Mouse (Mus musculus) intestine, embryonic 15.5 days (tissue): Measurements from ENCODE around the gene Ipp. TPM values are rescaled to one million over a fixed set of nuclear protein-coding genes. Genes with fewer than 3 reads are reported as not detected.

ENCODE experiments used
- ATAC-seq: fragments of 200-750 bp; cut with Nextera tagmentation; 2 replicates; pipeline ENCODE4 v1.8.0; 2017; ENCODE audit warnings: moderate TSS enrichment, moderate library complexity
- H3K27ac ChIP-seq: fragments of 300-500 bp; sonication (generic); 2 replicates; pipeline ENCODE4 v1.5.1; 2015; ENCODE audit warnings: mild to moderate bottlenecking, inconsistent platforms
- H3K27me3 ChIP-seq: fragments of 300-500 bp; sonication (generic); replicated peaks from 2 replicates; pipeline ENCODE4 v1.6.1; 2015; ENCODE audit warnings: inconsistent platforms
- H3K36me3 ChIP-seq: fragments of 300-500 bp; sonication (generic); 2 replicates; pipeline ENCODE4 v1.6.1; 2015; ENCODE audit warnings: inconsistent platforms
- H3K4me1 ChIP-seq: fragments of 300-500 bp; sonication (generic); replicated peaks from 2 replicates; pipeline ENCODE4 v1.6.1; 2015; ENCODE audit warnings: inconsistent platforms
- H3K4me2 ChIP-seq: fragments of 300-500 bp; sonication (generic); replicated peaks from 2 replicates; pipeline ENCODE4 v1.6.1; 2015; ENCODE audit warnings: mild to moderate bottlenecking, inconsistent platforms
- H3K4me3 ChIP-seq: fragments of 300-500 bp; sonication (generic); replicated peaks from 2 replicates; pipeline ENCODE4 v1.5.1; 2015; ENCODE audit warnings: inconsistent platforms
- H3K9ac ChIP-seq: fragments of 300-500 bp; sonication (generic); 2 replicates; pipeline ENCODE4 v1.6.1; 2015; ENCODE audit warnings: inconsistent platforms
- H3K9me3 ChIP-seq: fragments of 300-500 bp; sonication (generic); 2 replicates; pipeline ENCODE4 v1.6.1; 2016; ENCODE audit warnings: inconsistent platforms
- WGBS: fragments of 180-500 bp; shearing (Covaris S2); methylation state at CpG from one replicate; pipeline ENCODE4 v1.1.7; 2015; 5-methylcytosine and 5-hydroxymethylcytosine counted together
- polyA plus RNA-seq: library from polyadenylated mRNA; unstranded; fragments of >200 nt; fragmentation: Nextera tagmentation; extraction: Ambion mirVana; gene quantifications from 2 replicates; pipeline ENCODE4 v1.2.1, GENCODE M21; 2015

Ipp gene
- polyA plus RNA-seq = 15.7 and 16.5 TPM in 2 replicates

DNA sequence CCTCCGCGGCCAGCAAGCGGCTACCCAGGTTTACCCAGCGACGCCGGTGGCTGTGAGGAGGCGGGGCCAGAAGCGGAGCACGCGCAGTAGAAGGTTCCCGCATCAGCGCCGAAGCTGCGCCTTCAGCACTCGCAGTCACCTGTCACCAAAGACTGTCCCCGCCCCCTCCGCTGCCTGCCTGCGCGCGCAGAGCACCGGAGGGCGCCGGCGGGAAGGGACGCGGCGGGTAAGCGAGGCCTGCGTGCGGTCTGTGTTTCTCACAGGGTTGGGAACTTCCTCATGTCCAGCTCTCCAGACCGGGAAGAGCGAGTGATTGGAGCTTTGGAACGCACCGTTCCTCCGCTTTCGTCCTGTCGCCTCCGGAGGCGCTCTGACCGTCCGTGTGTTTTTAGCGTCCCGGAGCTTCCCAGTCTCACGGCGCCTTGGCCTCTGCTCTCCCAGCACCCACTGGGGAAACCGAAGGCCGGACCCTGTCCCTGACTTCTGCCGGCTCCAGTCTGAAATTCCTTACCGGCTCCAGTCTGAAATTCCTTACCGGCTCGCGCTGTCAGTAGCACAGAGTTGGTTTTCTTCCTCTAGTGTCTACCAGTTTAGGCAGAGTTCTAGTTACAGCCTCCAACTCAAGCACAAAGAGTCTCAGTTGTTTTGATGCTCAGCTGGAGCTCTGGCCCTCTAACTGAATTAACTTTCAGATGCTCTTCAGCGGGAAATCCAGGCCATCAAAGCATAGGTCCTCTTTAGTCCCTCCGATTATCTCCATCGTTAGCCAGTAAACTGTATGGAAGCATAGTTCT lies at the start of gene Ipp:
Ipp (plus strand) TSS at position 125 of the 794 bp plus-strand sequence.
- H3K36me3 ChIP-seq = no peaks in the 10 kb centered on the region
- WGBS = under 1% methylated on average over 55 of the region's 55 CpGs
- no peaks in the 10 kb centered on the region for H3K4me1 ChIP-seq
- H3K27me3 ChIP-seq = no peaks in the 10 kb centered on the region
- peak within 1 kb of the TSS; percentile 92 for H3K27ac ChIP-seq
- peak within 1 kb of the TSS; percentile 51 for H3K4me3 ChIP-seq
- H3K9ac ChIP-seq = peak within 1 kb of the TSS; percentile 59
- no peaks in the 10 kb centered on the region for H3K9me3 ChIP-seq
- peak; percentile 99 for ATAC-seq
- peak within 1 kb of the TSS; percentile 67 for H3K4me2 ChIP-seq

DNA sequence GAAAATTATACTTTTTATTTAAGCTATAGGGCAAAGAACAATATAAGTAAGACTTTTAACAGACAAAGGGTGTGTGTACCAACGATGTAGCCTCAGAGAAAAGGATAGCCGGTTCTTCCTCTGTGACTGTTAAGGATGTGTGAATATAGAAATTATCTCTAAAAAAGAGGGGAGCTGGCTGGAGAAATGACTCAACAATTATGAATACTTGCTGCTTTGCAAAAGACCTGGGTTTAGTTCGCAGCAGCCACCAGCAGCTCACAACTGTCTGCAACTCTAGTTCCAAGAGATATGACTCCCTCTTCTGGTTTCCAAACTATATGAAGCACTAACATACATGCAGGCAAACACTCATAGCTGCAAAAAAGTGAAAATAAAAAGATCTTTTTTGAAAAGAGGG lies 45.4 kb upstream of the Ipp start:
- peaks cover 11% of the 10 kb centered on the region; the same call in 1 of the 2 replicates for H3K4me1 ChIP-seq
- H3K27ac ChIP-seq = no peak overlapping the region
- H3K4me3 ChIP-seq = no peak overlapping the region
- ATAC-seq = no peak
- no peaks in the 10 kb centered on the region for H3K27me3 ChIP-seq
- H3K36me3 ChIP-seq = no peaks in the 10 kb centered on the region
- WGBS = 90% methylated on average over 3 of the region's 3 CpGs
- no peak overlapping the region for H3K9ac ChIP-seq
- H3K4me2 ChIP-seq = no peak overlapping the region
- no peaks in the 10 kb centered on the region for H3K9me3 ChIP-seq

- Histone ChIP-seq H3K4me2 (peak overlapping the region; percentile 70), H3K27ac (peak overlapping the region; percentile 95), H3K36me3 (no peaks in the 10 kb centered on the region), H3K4me3 (peak overlapping the region; percentile 95), H3K9ac (peak overlapping the region; percentile 93), H3K4me1 (peaks cover 11% of the 10 kb centered on the region; the same call in 1 of the 2 replicates), H3K27me3 (no peaks in the 10 kb centered on the region), H3K9me3 (0 out of 2 replicates have a peak, but pooled peaks cover 2% of the 10 kb centered on the region)
- under 1% methylated on average over 74 of the region's 74 CpGs for whole genome bisulfite sequencing
- peak; percentile 76 for ATAC-seq
Measured at GRCm38 (mm10) chr4:116463231-116464125, 43.9 kb upstream of the Ipp start.

GRCm38 (mm10) chr4:116464126-116464981 lies 43.0 kb upstream of the Ipp start, which contains the start of gene Mast2:
Gene Mast2 (minus strand): TSS chr4:116464183.
- Histone ChIP-seq H3K9me3 (0 out of 2 replicates have a peak, but pooled peaks cover 2% of the 10 kb centered on the region), H3K4me2 (peak within 1 kb of the TSS; percentile 70), H3K9ac (peak within 1 kb of the TSS; percentile 93), H3K4me3 (peak within 1 kb of the TSS; percentile 95), H3K27ac (peak within 1 kb of the TSS; percentile 95), H3K27me3 (no peaks in the 10 kb centered on the region), H3K4me1 (peaks cover 11% of the 10 kb centered on the region; the same call in 1 of the 2 replicates), H3K36me3 (no peaks in the 10 kb centered on the region)
- ATAC-seq = peak; percentile 95
- under 1% methylated on average over 58 of the region's 68 CpGs for WGBS

GRCm38 (mm10) chr4:116481322-116481721 lies 26.0 kb upstream of the Ipp start:
- 55% methylated on average over 2 of the region's 2 CpGs for WGBS
- Histone ChIP-seq H3K4me1 (no peaks in the 10 kb centered on the region), H3K4me2 (no peak overlapping the region), H3K9ac (no peak overlapping the region), H3K27me3 (no peaks in the 10 kb centered on the region), H3K9me3 (no peaks in the 10 kb centered on the region), H3K4me3 (no peak overlapping the region), H3K27ac (no peak overlapping the region), H3K36me3 (no peaks in the 10 kb centered on the region)
- no peak for ATAC-seq

GRCm38 (mm10) chr4:116483476-116483875 lies 23.9 kb upstream of the Ipp start:
- Histone ChIP-seq H3K4me2 (no peak overlapping the region), H3K9me3 (no peaks in the 10 kb centered on the region), H3K36me3 (no peaks in the 10 kb centered on the region), H3K27ac (no peak overlapping the region), H3K4me3 (no peak overlapping the region), H3K9ac (no peak overlapping the region), H3K27me3 (no peaks in the 10 kb centered on the region), H3K4me1 (no peaks in the 10 kb centered on the region)
- WGBS = 14% methylated on average over 2 of the region's 2 CpGs
- peak; percentile 83 for ATAC-seq

- Histone ChIP-seq H3K27me3 (no peaks in the 10 kb centered on the region), H3K27ac (0 out of 2 replicates have a peak overlapping the region, but pooled peaks have one; percentile 54), H3K4me2 (no peak overlapping the region), H3K9me3 (no peaks in the 10 kb centered on the region), H3K9ac (no peak overlapping the region), H3K4me1 (peaks cover 16% of the 10 kb centered on the region), H3K4me3 (no peak overlapping the region), H3K36me3 (no peaks in the 10 kb centered on the region)
- WGBS = 30% methylated on average over 2 of the region's 2 CpGs
- peak; percentile 76 for ATAC-seq
Measured at GRCm38 (mm10) chr4:116491119-116491536, 16.2 kb upstream of the Ipp start.

GRCm38 (mm10) chr4:116491886-116492285 lies 15.5 kb upstream of the Ipp start:
- Histone ChIP-seq H3K9me3 (no peaks in the 10 kb centered on the region), H3K27ac (peak overlapping the region; percentile 54), H3K4me3 (no peak overlapping the region), H3K4me2 (no peak overlapping the region), H3K27me3 (no peaks in the 10 kb centered on the region), H3K36me3 (no peaks in the 10 kb centered on the region), H3K9ac (no peak overlapping the region), H3K4me1 (peaks cover 16% of the 10 kb centered on the region)
- peak; percentile 57 for ATAC-seq
- WGBS = 42% methylated on average over 2 of the region's 2 CpGs

DNA sequence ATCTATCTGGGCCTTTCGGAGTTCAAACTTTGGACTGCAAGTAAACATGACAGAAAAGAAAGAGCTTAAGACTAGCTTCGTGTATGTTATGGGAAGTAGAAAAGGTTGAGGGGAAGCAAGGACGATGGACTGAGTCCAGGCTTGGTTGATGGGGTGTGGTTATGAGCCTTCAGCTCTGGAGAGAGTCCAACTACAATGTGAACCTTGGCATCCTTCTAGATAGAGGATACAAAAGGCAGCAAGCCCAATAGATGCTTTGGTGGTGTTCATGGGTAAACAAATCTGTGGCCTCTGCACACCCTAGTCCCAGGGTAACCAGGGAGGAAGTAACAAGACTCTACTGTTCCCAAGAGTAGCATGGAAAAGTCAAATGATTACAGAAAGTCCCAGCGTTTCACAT lies 14.9 kb upstream of the Ipp start:
- Histone ChIP-seq H3K4me1 (peaks cover 16% of the 10 kb centered on the region), H3K27ac (peak overlapping the region; percentile 54; the same call in 1 of the 2 replicates), H3K9ac (no peak overlapping the region), H3K4me2 (no peak overlapping the region), H3K36me3 (no peaks in the 10 kb centered on the region), H3K9me3 (no peaks in the 10 kb centered on the region), H3K27me3 (no peaks in the 10 kb centered on the region), H3K4me3 (no peak overlapping the region)
- peak; percentile 60 for ATAC-seq
- WGBS = 48% methylated on average over 4 of the region's 4 CpGs

GRCm38 (mm10) chr4:116493646-116494045 lies 13.7 kb upstream of the Ipp start:
- no peaks in the 10 kb centered on the region for H3K9me3 ChIP-seq
- H3K27me3 ChIP-seq = no peaks in the 10 kb centered on the region
- WGBS = 80% methylated on average over 5 of the region's 5 CpGs
- H3K4me1 ChIP-seq = peaks cover 16% of the 10 kb centered on the region
- no peaks in the 10 kb centered on the region for H3K36me3 ChIP-seq
- H3K27ac ChIP-seq = no peak overlapping the region
- no peak for ATAC-seq
- H3K9ac ChIP-seq = no peak overlapping the region
- no peak overlapping the region for H3K4me2 ChIP-seq
- H3K4me3 ChIP-seq = no peak overlapping the region

- H3K9me3 ChIP-seq = no peaks in the 10 kb centered on the region
- peak; percentile 71 for ATAC-seq
- H3K36me3 ChIP-seq = no peaks in the 10 kb centered on the region
- no peak overlapping the region for H3K9ac ChIP-seq
- no peaks in the 10 kb centered on the region for H3K4me1 ChIP-seq
- no peaks in the 10 kb centered on the region for H3K27me3 ChIP-seq
- no peak overlapping the region for H3K4me3 ChIP-seq
- H3K27ac ChIP-seq = no peak overlapping the region
- WGBS = 42% methylated on average over 3 of the region's 3 CpGs
- no peak overlapping the region for H3K4me2 ChIP-seq
Measured at GRCm38 (mm10) chr4:116499978-116500377, 7.4 kb upstream of the Ipp start.
